Mouse (Mus musculus): ENCODE results near the gene Slit3.

The Slit3 gene

DNA sequence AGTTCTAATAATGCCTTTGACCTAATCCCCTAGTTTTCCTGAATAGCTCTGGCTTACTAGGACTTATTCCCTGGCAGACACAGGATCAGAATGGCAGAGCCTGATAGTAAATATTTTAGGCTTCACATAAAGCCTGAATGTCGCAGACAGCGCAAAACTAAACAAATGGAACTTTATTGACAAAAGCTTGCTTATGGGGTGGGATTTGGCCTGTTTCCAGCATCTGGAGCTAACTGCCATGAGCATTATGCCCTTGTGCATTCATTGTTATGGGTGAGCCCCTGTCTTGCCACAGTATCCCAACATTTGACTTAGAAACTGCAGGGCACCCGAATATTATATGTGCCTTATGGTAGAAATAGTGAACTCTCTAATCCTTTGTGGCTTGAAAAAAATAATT, 438.4 kb downstream of the Slit3 start:
- in situ Hi-C loops (cut with MboI; ENCODE audit: low sequenced_read_pairs): no loop called here

- in situ Hi-C loops (cut with MboI; ENCODE audit: low sequenced_read_pairs): no loop called here
These were observed 440.7 kb downstream of the Slit3 start for GRCm38 (mm10) chr11:35561760-35562159.

GRCm38 (mm10) chr11:35565322-35565721, 444.3 kb downstream of the Slit3 start:
- in situ Hi-C loops (cut with MboI; ENCODE audit: low sequenced_read_pairs): no loop called here

- in situ Hi-C loops (cut with MboI; ENCODE audit: low sequenced_read_pairs): no loop called here
These were observed 445.7 kb downstream of the Slit3 start for GRCm38 (mm10) chr11:35566686-35567085.

DNA sequence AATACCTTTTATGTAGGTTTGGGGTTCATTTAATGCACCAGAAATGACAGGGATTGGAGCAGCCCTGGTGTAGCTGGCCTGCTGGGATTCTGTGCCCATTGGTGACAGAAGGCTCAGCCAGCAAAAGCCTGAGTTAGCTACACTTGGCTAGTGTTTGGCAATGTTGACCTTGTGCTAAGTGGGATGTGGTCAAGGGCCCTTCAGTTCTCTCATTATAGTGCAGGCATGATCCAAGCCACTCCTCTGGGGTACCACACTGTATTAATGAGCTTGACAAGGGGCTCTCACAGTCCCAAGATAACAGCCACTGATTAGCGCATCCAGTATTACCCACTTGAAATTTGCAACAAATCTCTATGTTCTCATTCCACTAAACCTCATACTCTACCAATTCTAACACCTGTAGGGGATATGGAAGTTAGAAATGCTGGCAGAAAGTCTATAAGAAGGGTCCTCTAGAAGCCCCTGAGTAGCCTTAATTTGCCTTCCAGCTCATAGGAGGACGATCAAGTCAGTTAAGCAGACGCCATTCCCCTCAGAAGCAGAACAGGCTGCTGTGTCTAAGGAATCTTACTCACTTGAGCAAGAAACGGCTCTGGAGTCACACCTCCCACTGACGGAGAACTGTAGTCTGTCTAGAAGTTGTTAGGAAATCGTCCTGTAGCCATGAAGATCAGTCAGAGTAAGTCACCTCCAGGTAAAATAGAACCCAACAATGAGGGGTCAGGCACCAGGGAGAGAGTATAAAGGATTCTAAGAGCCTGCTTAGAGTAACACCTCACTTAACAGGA, 448.3 kb downstream of the Slit3 start:
- in situ Hi-C loops (cut with MboI; ENCODE audit: low sequenced_read_pairs): no loop called here

- in situ Hi-C loops (cut with MboI; ENCODE audit: low sequenced_read_pairs): no loop called here
These were observed 448.9 kb downstream of the Slit3 start for GRCm38 (mm10) chr11:35569957-35570356.

GRCm38 (mm10) chr11:35571910-35572309, 450.9 kb downstream of the Slit3 start:
- in situ Hi-C loops (cut with MboI; ENCODE audit: low sequenced_read_pairs): no loop called here

- in situ Hi-C loops (cut with MboI; ENCODE audit: low sequenced_read_pairs): no loop called here
These were observed 457.8 kb downstream of the Slit3 start for GRCm38 (mm10) chr11:35578796-35579195.

- in situ Hi-C loops (cut with MboI; ENCODE audit: low sequenced_read_pairs): no loop called here
These were observed 461.6 kb downstream of the Slit3 start for GRCm38 (mm10) chr11:35582591-35582990.

DNA sequence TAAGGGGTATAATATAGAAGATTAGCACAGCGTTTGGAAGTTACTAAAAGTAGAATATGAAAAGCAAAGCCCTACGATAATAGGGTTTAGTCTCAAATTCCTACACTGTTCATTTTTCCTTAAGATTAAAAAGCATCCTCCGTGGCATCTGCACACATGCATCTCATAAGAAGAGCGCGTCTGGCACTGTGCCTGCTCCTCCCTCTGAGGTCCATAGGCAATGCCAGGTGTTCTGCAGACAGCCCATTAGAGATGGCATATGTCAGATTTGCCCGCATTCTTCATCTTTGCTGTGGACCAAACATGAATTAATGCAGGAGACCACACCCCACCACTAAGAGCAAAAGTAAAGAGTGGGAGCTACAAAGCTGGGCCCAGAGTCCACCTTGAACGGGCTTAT, 462.6 kb downstream of the Slit3 start:
- in situ Hi-C loops (cut with MboI; ENCODE audit: low sequenced_read_pairs): no loop called here

GRCm38 (mm10) chr11:35587174-35587959, 466.3 kb downstream of the Slit3 start:
- in situ Hi-C loops (cut with MboI; ENCODE audit: low sequenced_read_pairs): no loop called here

DNA sequence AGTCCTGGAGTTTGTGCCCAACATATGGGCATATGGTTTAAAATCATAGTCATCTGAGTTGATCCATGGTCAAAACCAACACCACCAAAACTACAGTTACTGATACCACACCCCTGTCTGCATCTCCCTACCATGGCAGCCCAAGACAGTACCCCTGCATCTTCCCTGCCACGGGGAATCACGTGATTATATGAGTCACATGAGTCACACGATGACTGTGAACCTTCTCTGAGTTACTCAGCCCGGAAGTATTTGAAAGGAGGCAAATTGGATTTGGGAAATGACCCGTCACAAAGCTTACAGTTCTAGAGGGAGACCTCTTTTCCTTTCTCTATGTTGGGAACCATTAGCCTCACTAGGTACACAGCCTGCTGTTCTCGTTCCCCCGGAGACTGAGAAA, 468.9 kb downstream of the Slit3 start:
- in situ Hi-C loops (cut with MboI; ENCODE audit: low sequenced_read_pairs): no loop called here

DNA sequence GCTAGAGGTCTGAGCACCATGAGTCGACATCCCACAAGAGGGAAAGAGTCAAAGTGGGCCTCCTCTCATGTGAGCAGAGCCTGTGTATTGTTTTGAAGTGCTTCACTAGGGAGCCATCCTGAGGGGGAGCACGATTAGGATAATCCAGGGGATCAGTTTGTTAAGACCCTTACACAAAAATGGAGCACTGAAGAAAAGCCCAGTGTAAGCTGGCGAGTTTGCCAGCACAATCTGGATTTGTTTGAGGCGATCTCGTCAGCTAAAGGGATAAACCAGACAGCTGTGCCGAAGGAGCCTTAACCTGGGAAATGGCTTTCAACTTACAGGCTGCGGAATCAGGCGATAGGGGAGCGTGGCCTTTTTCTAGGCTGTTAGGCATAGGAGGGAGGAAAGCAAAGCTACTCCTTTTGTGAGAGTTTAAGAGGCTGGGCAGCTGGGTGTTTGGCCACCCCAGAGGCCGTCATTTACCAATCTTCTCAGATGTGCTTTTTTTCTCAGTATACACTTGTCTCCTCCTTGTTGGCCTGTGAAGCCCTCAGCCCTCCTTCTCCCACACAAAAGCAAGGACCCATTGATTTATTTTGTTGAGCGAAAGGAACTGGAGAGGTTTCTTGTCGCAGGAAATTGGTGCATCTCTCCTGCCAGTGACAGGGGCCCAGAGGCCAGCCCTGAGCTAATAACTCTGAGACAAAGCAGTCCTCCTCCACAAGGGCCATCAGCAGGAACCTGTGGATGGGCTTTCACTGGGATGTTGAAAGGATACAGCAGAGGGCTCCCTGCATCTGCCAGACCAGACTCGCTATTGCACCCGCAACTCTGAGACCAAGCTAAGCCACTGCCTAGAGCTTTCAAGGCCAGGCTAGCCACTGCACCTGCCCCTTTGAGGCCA, 472.4 kb downstream of the Slit3 start:
- in situ Hi-C loops (cut with MboI; ENCODE audit: low sequenced_read_pairs): no loop called here

DNA sequence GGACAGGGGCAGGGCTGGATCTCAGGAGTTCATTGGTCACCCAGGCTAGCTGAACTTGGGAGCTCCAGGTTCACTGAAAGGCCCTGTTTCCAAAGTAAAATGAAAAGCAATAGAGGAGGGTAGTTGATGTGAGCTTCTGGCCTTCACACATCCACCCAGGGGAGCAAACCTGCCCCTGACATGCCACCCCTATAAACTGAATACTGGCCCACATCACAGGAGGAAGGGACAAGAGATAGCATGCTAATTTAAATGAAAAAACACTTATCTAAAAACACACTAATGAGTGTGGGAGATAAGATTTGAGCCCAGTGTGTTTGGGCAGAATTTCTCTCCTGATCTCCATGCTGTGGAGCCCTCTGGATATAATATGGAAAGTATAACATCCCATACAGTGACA, 475.0 kb downstream of the Slit3 start:
- in situ Hi-C loops (cut with MboI; ENCODE audit: low sequenced_read_pairs): no loop called here

DNA sequence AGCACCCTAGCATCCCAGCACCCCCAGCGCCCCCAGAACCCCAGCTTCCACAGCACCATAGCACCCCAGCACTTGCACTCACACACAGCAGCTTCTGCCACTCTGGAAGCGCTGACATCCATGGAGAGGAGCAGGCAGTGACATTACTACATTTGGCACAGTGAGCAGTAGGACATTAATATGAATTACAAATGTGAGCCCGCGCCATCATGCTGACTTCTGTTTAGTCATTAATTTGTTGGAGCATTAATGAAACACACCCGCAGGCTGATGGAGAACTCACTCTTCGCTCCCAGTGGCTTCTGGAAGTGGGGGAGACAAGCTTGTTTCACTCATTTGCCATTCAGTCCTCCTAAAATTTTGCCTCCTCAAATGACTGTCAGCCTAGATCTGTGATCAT, 476.9 kb downstream of the Slit3 start:
- in situ Hi-C loops (cut with MboI; ENCODE audit: low sequenced_read_pairs): no loop called here

DNA sequence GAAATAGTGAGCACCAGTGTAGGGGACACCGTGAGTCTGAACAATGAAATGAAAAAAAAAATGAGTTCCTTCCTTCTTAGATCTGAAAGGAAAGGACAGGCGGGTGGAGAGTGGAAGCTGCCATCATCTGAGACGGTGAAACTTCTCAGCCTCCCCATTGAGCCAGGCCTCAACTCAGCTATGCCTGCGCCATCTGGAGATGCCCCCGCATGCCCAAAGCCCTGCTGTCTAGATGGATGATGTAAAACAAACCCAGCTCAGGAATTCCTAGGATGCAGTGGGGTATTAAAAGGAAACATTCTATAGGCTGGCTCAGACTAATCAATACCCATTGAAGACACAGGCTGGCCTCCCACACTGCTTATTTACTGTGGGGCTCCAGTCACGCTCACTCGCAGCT, 477.7 kb downstream of the Slit3 start:
- in situ Hi-C loops (cut with MboI; ENCODE audit: low sequenced_read_pairs): no loop called here

DNA sequence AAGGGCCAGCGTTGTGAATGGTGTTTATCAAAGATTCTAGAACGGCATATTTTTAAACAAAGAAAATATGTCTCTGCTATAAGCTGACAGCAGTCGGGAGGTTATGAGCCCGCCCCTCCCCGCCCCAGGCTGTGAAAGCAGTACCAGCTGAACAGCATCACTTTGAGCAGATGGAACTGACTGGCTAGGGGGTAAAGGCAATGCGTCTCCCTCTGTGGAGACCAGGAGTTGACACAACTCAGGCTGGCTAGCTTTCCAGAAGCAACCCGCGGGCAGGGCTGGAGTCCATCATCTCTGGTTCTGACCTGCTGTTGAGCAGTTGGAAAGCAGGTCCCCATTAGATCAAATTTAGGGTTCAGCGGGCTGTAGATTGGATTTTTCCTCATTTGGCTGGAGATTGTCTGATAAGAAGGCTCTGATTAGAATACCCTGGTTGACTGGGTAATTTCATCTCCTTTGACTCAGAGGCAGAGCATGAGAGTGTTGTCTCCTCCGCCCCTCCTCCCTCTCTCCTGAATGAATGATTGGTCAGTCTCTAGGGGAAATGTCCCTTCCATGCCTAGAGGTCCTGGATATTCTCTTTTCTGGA, 480.7 kb downstream of the Slit3 start:
- in situ Hi-C loops (cut with MboI; ENCODE audit: low sequenced_read_pairs): no loop called here

DNA sequence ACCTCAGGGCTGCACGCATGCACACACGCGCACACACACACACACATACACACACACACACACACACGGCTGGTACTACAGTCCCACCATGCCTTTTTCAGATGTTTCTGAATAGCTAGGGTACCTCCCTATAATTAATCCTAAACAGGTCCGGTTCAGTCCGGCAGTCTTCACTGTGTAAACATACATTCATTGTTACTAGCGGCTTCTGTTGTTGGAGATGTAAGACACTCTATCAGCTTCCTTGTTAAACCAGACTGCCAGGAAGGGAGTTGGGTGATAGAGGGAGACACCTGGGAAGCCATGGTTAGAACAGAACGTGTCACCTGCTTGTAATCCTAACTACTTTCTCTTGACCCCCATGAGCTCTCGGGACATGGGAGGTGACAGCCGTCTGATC, 481.6 kb downstream of the Slit3 start:
- in situ Hi-C loops (cut with MboI; ENCODE audit: low sequenced_read_pairs): no loop called here

- in situ Hi-C loops (cut with MboI; ENCODE audit: low sequenced_read_pairs): no loop called here
These were observed 482.9 kb downstream of the Slit3 start for GRCm38 (mm10) chr11:35603946-35604345.

- in situ Hi-C loops (cut with MboI; ENCODE audit: low sequenced_read_pairs): no loop called here
These were observed 484.1 kb downstream of the Slit3 start for GRCm38 (mm10) chr11:35604848-35605790.
